Mouse (Mus musculus): ENCODE data around the gene Arl8b.
"Not testable (repeated sequence)": the region's sequence is repeated elsewhere in the genome, so short reads cannot be mapped to it uniquely, and the experiment has no call there.

The Arl8b gene

DNA sequence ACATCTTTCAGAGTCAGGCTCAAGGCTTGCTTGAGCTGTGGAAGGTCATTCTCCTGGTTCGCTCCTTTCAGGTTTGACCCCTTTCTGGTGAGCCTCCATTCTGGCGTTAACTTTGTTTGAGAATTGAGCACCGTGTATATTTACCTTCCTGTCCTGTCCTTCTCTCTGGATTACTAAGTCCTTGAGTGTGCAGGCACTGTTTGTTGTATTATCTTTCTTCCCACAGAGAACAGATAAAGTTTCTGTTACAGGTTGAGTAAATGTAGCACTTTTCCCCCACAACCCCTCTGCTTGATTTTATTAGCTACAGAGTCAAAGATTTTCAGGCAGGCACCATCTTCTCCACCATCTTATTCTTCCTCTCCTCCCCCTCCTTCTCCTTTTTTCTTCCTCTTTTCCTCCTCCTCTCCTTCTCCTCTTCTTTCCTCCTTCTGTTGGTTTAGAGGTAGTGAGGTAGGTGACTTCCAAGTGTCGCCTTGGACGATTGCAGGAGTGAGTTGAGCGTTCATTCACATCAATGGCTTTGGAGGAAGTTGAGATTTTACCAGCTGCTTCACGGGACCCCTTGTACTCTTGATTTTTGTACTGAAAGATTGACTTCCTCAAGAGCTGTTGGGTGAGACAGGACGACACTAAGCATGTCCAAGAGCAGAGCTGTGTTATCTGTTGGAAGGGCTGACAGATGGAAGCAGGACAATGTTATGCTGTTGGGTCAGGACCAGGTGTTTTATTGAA lies 51.2 kb downstream of the Arl8b start:
- in situ Hi-C loops (cut with MboI; ENCODE audit: low sequenced_read_pairs), result no loop called here

DNA sequence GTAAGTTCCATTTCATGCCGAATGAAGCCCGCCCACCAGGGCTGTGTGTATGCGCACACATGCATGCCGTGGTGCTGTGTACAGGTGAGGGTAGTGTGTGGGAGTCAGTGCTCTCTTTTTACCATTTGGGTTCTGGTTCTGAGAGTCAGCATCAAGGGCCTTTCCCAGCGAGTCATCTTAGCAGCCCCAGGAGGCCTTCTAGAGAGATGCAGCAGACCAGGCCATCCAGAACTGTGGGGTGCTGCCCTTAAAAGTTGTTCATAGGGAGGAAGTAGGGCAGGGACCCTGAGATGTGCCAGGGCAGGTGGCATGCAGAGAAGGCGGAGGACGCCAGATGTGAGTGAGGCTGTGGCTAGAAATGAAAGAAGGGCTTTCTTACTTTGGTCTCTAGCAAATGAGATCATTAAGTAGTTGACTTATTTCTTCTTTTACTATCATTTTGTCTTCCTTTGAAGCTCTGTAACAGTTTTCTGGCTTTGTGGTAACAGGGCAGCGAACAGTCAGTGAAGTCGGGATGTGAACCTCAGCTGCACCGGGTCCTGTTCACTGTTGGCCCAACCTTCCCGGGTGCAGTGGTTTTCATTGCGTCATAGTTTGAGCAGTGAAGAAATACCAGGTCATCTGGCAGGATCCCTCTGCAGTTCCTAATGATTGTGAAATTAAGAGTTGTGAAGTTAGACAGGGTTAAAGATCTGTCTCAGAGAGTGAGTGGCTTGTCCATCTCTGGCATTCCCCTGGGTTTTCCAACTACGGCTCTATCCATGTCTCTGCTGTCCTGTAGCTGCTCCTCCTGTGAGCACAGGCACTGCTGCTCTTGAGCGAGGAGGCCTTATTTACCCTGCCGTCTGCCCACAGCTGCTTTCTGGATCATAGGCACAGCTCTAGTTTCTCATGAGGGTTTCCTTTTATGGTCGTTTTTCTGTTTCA lies 53.1 kb downstream of the Arl8b start:
- in situ Hi-C loops (cut with MboI; ENCODE audit: low sequenced_read_pairs), result no loop called here

DNA sequence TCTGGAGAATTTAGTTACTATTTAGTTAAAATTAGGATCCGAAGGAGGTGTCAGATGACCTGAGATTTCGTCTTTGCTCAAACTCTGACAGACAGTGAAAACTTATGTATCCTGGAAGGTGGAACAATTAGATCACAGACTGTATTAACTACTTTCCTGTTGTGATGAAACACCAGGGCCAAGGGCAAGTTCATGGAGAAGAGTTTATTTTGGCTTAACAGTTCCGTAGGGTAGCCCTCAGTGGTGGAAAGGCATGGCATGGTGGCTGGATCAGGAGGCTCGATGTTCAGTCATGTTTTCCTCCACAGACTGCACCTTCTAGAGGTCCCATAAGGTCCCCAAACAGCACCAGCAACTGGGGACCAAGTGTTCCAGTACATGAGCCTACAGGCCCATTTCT lies 54.2 kb downstream of the Arl8b start:
- in situ Hi-C loops (cut with MboI; ENCODE audit: low sequenced_read_pairs), result no loop called here

DNA sequence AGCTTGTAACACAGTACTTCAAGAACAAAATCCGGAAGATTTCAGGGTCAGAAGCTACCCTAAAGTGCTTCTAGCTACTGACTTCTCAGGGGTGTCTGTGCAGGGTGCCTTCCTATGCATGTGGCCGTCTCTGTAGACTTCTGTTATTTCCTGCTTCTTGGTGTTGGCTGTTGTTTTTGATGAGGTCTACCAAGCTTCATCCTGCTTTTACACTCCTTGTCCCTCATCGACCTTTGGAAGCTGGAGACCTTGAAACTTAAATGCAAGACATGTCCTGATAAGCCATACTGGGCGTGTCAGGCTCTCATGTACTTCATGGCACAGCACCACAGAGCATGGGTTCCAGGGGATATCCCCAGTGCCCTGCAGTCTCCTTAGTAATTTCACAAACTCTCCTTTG lies 55.1 kb downstream of the Arl8b start:
- in situ Hi-C loops (cut with MboI; ENCODE audit: low sequenced_read_pairs), result no loop called here

DNA sequence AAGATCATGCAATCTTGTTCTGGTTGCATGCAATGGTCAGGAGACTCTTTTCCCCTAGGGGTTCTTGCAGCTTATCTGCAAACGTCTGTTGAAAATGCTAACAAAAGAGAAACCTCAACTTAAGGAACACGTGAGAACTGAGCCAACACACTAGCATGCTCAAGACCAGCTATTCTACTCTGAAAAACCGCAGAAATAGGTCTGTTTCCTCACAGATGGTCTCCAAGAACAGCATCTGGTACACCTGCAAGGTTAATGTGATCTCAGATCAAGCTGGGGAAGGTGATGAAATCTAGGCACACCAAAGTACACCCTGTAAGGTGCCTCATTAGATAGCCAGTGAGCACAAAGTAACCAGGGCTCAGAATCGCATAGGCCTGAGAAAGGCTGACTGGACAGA lies 56.5 kb downstream of the Arl8b start:
- in situ Hi-C loops (cut with MboI; ENCODE audit: low sequenced_read_pairs), result no loop called here

DNA sequence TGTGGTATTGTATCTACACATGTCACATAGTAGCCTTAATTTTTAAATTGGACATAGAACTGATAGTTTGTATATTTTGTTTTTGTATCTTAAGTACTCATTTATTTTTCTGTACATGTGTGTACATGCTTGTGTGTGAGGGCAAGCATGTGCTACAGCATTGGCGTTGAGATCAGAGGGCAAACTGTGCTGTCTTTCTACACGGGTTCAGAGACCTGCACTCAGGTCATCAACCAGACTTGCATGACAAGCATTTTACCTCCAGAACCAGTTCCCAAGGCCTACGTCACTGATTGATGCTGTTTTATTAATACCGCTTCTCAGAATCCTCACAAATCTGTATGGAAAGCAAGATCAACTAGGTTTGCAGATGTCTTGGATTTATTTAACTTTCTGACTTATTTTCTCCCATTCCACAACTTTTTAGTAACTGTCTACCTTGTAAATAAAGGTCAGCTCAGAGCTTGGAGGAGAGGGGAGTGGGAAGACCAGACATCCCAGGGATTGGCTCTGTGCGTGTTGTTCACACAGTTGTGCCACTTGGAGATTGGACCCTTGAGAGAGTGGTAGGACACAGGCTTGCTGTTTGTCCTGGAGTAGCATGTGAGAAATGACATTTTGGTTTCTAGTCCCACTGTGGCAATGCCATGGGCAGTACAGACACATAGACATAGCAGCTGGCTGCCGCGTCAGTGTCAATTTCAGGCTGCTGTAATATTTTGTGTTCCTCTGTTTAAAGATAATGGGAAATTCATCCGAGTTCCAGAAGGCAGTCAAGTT lies 58.2 kb downstream of the Arl8b start:
- in situ Hi-C loops (cut with MboI; ENCODE audit: low sequenced_read_pairs), result no loop called here

DNA sequence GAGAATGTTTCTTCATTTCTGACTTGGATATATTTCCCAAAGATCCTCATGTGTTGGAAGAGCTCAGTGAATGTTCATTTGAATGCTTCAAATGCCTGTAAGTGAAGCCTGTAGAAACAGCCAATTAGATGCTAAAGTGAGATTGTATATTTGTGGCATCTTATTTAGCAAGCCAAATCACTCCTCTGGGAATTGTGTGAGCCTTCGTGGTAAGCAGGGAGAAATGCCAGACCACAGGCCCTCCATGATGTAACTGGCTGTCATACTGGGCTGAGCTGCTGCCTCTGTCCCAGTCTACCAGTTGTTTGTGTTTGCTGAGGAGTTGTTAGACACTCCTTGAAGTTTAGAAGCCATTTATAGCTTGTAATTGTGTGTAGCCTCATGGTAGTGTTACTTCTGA lies 60.8 kb downstream of the Arl8b start:
- in situ Hi-C loops (cut with MboI; ENCODE audit: low sequenced_read_pairs), result no loop called here

DNA sequence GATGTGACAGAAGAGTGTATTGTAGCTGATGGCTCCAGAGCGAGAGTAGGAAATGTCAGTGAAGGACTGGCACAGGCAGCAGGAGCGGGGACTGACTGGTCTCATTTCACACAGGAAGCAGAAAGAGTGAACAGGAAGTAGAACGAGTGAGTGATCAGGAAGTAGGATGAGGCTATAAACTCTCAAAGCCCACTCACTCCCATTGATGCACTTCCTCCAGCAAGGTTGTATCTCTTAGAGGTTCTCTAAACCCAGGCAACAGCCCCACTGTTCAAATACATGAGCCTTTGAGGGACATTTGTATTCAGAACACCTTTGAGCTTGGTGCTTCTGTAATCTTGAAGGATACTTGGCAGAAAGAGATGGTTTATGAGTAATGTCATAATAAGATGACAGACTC lies 61.2 kb downstream of the Arl8b start:
- in situ Hi-C loops (cut with MboI; ENCODE audit: low sequenced_read_pairs), result no loop called here

DNA sequence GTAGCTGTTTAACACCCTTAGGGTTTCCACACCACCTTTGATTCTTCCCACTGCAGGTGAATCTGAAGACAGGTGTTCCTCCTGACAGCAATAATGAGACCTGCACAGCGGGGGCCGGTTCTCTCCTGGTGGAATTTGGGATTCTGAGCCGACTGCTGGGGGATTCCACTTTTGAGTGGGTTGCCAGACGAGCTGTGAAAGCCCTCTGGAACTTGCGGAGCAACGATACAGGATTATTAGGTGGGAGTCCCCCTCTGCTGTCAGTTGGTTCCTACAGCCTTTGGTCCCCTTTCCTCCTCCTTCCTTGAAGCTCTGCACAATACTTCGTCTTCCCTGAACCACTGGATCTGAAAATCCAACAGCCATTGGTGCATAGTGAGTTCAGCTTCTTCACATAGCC lies 61.9 kb downstream of the Arl8b start:
- in situ Hi-C loops (cut with MboI; ENCODE audit: low sequenced_read_pairs), result no loop called here

DNA sequence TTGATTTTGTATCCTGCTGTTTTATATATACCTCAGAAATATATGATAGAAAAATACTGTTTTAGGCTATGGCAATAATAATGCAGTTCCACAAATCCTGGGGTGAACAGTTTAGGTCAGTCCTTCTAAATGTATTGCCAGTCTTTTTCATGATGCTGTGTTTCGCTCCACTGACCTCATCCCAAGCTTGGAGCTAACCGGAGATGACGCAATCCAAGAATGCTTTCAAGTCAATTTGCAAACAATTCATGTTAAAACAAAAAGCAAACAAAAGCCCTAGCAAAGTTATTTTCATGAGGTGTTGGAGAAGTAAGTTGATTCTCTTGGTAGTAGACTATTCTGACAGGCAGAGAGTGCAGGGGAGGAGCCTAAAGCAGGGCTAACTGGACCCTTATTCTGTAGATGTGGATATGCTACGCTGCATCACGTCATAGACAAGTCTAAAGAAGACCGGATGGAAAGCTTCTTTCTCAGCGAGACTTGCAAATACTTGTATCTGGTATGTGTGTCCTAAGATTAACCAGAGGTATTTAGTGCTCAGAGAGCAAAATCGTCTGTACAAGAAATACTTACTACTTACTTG lies 69.3 kb downstream of the Arl8b start:
- in situ Hi-C loops (cut with MboI; ENCODE audit: low sequenced_read_pairs), result no loop called here

DNA sequence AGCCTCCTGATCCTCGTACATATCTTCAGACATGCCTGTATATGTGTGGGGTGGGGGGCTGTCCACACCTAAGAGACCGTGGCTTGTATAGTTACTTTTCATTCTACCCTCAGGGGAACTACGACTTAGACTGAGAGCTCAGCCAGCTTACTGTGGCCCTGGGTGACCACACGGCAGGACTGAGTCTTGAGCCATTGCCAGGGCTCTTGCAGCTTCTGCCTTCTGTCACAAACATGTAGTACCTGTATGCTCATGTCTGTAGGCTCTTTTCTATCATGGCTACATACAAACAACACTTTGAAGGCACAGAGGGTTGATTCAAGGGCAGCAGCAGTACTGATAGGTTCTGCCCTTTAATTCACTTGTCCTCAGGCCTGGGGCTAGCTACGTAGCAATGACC lies 70.1 kb downstream of the Arl8b start:
- in situ Hi-C loops (cut with MboI; ENCODE audit: low sequenced_read_pairs), result no loop called here

DNA sequence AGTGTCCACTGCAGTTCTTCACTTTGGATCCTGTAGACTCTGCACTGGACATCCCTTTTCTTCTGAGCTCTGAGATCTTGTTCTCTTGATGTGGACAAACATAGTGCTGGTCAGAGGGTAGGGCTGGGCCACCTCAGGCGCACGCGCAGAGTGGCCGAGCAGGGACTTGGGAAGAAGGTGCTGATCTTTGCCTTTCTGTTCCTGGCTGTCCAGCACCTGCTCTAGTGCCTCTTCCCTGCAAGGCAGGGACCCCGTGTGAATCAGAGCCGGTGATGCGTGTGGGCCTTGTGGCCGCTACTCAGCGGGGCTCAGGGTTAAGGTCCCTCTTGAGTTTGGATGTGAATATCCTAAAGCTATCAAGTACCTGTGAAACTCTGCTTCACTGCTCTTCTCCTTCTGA lies 75.7 kb downstream of the Arl8b start:
- in situ Hi-C loops (cut with MboI; ENCODE audit: low sequenced_read_pairs), result no loop called here

DNA sequence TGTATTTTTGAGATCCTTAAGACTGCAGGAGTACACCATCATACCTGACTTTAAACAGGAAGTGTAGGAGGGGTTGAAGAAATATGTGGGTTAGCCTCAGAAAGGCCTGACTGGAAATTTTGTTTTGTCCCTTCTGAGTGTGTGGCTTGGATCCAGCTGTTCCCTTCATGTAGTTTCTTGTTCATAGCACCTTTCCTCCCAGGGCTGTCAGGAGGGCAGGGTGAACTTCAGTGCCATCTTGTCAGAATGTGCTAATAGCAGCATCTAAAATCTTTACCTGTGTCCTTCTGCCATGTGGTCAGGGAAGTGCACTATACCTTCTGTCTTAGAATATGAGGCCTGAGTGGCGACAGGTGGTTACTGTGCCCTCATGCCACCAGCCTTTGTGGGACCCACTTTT lies 78.3 kb downstream of the Arl8b start:
- in situ Hi-C loops (cut with MboI; ENCODE audit: low sequenced_read_pairs), result no loop called here

DNA sequence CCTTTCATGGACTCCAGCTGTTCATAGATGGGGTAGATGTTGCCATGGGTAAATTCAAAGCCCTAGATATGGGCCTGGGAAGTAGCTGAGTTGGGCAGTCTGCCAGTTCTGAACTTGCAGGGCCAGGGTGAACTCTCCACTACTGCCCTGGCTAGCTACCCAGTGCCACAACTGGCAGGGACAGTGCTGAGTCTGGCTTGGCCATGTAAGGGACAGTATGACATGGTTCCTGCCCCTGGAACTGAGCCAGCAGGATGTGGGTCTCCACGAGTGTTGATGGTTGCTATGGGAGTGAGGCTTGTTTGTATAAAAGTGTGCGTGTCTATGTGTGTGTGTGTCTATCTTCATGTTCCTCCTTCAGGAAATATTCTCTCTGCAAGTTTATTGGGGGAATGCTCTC lies 79.6 kb downstream of the Arl8b start:
- in situ Hi-C loops (cut with MboI; ENCODE audit: low sequenced_read_pairs), result no loop called here

DNA sequence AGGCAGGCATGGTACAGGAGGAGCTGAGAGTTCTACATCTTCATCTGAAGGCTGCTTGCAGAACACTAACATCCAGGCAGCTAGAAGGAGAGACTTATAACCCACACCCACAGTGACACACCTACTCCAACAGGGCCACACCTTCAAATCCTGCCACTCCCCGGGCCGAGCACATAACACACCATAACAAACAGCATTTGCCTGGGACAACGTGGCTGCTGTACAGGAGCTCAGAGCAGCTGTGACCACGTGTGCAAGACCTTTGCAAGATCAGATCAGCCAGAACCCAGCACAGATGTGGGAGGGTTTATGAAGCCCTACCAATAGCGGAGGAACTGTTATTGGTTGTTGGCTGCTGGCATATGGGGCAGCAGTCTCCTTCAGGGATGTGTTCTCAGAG lies 83.4 kb downstream of the Arl8b start:
- in situ Hi-C loops (cut with MboI; ENCODE audit: low sequenced_read_pairs), result no loop called here

DNA sequence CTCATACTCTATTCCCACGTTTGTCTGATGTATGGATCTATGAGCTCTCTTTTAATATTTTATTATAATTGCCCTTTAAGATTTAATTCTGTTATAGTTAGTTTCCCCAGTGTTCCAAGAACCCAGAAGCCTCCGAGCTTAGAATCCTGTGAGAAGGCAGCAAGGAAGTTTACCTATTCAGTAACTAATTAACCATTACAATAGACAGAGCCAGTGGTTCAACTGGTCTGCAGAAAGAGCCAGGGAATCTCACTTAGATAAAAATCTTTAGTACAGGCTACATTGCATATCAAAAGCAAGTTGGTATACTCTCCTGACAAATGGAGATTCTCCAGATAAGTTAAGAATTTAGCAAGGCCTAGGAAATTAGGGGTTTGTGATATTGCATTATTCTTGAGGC lies 86.1 kb downstream of the Arl8b start:
- in situ Hi-C loops (cut with MboI; ENCODE audit: low sequenced_read_pairs), result not testable (repeated sequence)

DNA sequence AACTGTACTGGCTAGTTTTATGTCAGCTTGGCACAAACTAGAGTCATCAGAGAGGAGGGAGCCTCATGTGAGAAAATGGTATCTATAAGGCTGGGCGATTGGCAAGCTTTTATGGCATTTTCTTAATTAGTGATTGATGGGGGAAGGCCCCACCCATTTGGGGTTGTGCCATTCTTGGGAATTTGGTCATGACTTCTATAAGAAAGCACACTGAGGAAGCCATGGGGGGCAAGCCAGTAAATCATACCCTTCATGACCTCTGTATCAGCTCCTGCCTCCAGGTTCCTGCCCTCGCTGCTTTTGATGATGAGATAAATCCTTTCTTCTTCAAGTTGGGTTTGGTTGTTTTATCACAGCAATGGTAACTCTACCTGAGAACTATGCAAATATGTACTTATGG lies 87.5 kb downstream of the Arl8b start:
- in situ Hi-C loops (cut with MboI; ENCODE audit: low sequenced_read_pairs), result no loop called here

DNA sequence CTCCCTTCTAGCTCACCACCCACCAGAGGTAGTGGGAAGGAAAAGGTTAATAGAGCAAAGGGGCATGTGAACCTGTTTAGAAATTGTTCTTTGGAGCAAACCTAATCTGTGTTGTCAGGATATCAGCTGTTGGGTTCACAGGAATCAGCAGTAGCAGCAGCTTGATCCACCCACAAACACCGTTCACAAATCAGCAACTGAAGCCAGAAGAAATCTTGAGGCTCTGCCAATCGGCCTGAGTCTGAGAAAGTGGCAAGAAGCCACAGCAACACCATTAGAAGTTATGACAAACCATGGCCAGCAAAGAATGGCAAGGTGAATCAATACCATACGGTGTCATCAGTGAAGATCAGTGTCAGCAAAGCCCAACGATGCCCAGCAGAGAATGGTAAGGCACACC lies 88.4 kb downstream of the Arl8b start:
- in situ Hi-C loops (cut with MboI; ENCODE audit: low sequenced_read_pairs), result no loop called here
